Mouse (Mus musculus): ENCODE results near the gene Ube2l3. TPM values are rescaled to one million over a fixed set of nuclear protein-coding genes. Genes with fewer than 3 reads are reported as not detected.

Ube2l3 gene
- polyA plus RNA-seq, 2 experiments = 65.1 to 218 TPM

DNA sequence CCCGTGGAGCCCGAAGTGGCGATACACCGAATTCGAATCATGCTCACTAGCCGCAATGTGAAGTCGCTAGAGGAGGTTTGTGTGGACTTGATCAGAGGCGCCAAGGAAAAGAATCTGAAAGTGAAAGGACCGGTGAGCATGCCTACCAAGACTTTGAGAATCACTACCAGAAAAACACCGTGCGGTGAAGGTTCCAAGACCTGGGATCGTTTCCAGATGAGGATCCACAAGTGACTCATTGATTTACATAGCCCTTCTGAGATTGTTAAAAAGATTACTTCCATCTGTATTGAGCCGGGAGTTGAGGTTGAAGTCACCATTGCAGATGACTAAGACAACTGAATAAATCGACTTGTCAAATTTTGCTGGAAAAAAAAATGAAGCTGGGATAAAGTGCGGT is 65.1 kb downstream of the Ube2l3 start:
- no peak for ATAC-seq (ENCODE audit: insufficient read depth)
- Histone ChIP-seq H3K27me3 (ENCODE audit: control insufficient read depth, insufficient read depth, low read length) (no peaks in the 10 kb centered on the region), H3K27ac (no peak overlapping the region), H3K4me3 (ENCODE audit: insufficient read depth in 1 of 2, low read depth in 2 of 2, low read length in 2 of 2) (no peak overlapping the region), H3K4me2 (ENCODE audit: low read depth) (no peak overlapping the region), H3K36me3 (replicated peaks; ENCODE audit: control insufficient read depth, insufficient read depth, low read depth) (no peaks in the 10 kb centered on the region), H3K4me1 (replicated peaks; ENCODE audit: control insufficient read depth in 2 of 2, insufficient read depth in 2 of 2, low read length in 1 of 2) (peaks cover 4 to 5% of the 10 kb centered on the region in 2 experiments; a peak in 3 of 4 replicates), H3K9me3 (ENCODE audit: control insufficient read depth, low read length) (no peaks in the 10 kb centered on the region), H3K9ac (replicated peaks) (no peak overlapping the region)
- no peak for DNase-seq (ENCODE audit: low read depth in 3 of 3, low spot score in 3 of 3)
- WGBS (ENCODE audit: insufficient replicate concordance) = 72% methylated on average over 15 of the region's 15 CpGs
- TF ChIP-seq EP300 (IDR thresholded peaks at IDR 0.05; ENCODE audit: low read depth) (no peak), CTCF (IDR thresholded peaks at IDR 0.05; ENCODE audit: low read depth) (no peak)

DNA sequence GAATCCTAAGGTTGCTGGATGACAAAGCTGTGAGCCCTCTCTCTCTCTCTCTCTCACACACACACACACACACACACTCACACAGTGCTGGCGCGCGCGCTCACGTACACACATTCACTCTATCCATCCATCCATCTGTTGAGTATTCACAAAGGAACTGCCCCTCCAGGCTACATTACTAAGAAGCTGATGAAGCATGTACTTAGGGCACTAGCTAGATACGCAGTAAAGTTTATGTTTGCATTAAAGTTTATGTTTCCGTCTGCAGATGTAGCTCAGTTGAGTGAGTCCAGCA is 69.6 kb downstream of the Ube2l3 start:
- peak overlapping the region; percentile 64 for H3K9ac ChIP-seq (replicated peaks)
- no peaks in the 10 kb centered on the region for H3K9me3 ChIP-seq (ENCODE audit: control insufficient read depth, low read length)
- no peaks in the 10 kb centered on the region for H3K27me3 ChIP-seq (ENCODE audit: control insufficient read depth, insufficient read depth, low read length)
- peak overlapping the region; percentile 60 to 76 for H3K4me3 ChIP-seq (ENCODE audit: insufficient read depth in 1 of 2, low read depth in 2 of 2, low read length in 2 of 2)
- TF ChIP-seq CTCF (IDR thresholded peaks at IDR 0.05; ENCODE audit: low read depth) = no peak
- no peak for TF ChIP-seq EP300 (IDR thresholded peaks at IDR 0.05; ENCODE audit: low read depth)
- 43% methylated on average over 7 of the region's 7 CpGs for WGBS (ENCODE audit: insufficient replicate concordance)
- H3K4me2 ChIP-seq (ENCODE audit: low read depth) = peak overlapping the region; percentile 100
- DNase-seq (ENCODE audit: low read depth in 3 of 3, low spot score in 3 of 3) = no peak
- peak overlapping the region; percentile 36; the same call in 1 of the 2 replicates for H3K27ac ChIP-seq
- H3K36me3 ChIP-seq (replicated peaks; ENCODE audit: control insufficient read depth, insufficient read depth, low read depth) = no peaks in the 10 kb centered on the region
- peak; percentile 13; the same call in 1 of the 2 replicates for ATAC-seq (ENCODE audit: insufficient read depth)
- peaks cover 9 to 11% of the 10 kb centered on the region in 2 experiments for H3K4me1 ChIP-seq (replicated peaks; ENCODE audit: control insufficient read depth in 2 of 2, insufficient read depth in 2 of 2, low read length in 1 of 2)

DNA sequence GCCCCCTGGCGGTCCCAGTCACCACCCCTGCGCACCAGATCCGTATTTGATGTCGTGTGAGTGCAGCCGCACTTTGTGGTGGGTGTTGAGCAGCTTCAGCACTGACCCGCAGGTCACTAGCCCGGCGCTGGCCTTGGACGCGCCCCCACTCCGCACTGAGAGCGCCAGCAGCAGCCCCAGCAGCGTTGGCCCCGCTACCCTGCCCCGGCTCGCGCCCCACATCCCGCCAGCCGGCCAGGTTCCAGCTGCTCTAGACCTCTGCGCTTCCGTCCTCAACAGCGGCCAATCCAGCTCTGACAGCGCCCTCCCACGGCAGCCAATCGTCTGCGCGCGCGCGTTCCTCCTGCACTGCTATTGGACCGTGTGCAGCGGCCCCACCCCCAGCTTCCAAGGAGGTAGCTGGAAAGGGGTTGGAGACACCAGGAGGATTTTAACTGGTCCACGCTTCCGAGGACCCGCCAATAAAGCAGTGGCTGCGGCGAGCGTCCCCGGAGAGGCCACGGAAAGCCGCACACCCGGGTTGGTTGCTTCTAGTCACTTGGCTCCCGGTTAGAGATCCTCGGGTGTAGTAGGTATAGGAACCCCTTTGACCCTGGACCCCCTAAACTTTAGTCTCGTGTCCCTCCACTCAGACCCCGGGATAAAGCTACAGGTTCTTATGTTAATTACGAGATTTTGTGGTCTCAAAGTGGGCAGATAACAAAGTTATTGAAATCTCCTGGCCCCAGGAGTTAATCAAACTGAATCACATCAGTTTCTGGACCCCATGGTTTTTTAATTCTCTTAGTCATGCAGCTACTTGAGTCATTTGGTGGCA is 70.2 kb downstream of the Ube2l3 start, which contains the start of gene Sdf2l1:
Gene Sdf2l1, minus strand, starts transcription at position 295 of the 817 bp plus-strand sequence.
- peak within 1 kb of the TSS; percentile 88 for H3K9ac ChIP-seq (replicated peaks)
- no peaks in the 10 kb centered on the region for H3K27me3 ChIP-seq (ENCODE audit: control insufficient read depth, insufficient read depth, low read length)
- peak; percentile 98 for ATAC-seq (ENCODE audit: insufficient read depth)
- no peak for TF ChIP-seq EP300 (IDR thresholded peaks at IDR 0.05; ENCODE audit: low read depth)
- TF ChIP-seq CTCF (IDR thresholded peaks at IDR 0.05; ENCODE audit: low read depth) = peak; percentile 78
- peak within 1 kb of the TSS; percentile 48 for H3K27ac ChIP-seq
- peaks cover 9 to 11% of the 10 kb centered on the region in 2 experiments for H3K4me1 ChIP-seq (replicated peaks; ENCODE audit: control insufficient read depth in 2 of 2, insufficient read depth in 2 of 2, low read length in 1 of 2)
- peak; percentile 96 to 97 (median 97) for DNase-seq (ENCODE audit: low read depth in 3 of 3, low spot score in 3 of 3)
- H3K4me3 ChIP-seq (ENCODE audit: insufficient read depth in 1 of 2, low read depth in 2 of 2, low read length in 2 of 2) = peak within 1 kb of the TSS; percentile 76 to 83
- peak within 1 kb of the TSS; percentile 100 for H3K4me2 ChIP-seq (ENCODE audit: low read depth)
- WGBS (ENCODE audit: insufficient replicate concordance) = under 1% methylated on average over 47 of the region's 47 CpGs
- no peaks in the 10 kb centered on the region for H3K9me3 ChIP-seq (ENCODE audit: control insufficient read depth, low read length)
- no peaks in the 10 kb centered on the region for H3K36me3 ChIP-seq (replicated peaks; ENCODE audit: control insufficient read depth, insufficient read depth, low read depth)

DNA sequence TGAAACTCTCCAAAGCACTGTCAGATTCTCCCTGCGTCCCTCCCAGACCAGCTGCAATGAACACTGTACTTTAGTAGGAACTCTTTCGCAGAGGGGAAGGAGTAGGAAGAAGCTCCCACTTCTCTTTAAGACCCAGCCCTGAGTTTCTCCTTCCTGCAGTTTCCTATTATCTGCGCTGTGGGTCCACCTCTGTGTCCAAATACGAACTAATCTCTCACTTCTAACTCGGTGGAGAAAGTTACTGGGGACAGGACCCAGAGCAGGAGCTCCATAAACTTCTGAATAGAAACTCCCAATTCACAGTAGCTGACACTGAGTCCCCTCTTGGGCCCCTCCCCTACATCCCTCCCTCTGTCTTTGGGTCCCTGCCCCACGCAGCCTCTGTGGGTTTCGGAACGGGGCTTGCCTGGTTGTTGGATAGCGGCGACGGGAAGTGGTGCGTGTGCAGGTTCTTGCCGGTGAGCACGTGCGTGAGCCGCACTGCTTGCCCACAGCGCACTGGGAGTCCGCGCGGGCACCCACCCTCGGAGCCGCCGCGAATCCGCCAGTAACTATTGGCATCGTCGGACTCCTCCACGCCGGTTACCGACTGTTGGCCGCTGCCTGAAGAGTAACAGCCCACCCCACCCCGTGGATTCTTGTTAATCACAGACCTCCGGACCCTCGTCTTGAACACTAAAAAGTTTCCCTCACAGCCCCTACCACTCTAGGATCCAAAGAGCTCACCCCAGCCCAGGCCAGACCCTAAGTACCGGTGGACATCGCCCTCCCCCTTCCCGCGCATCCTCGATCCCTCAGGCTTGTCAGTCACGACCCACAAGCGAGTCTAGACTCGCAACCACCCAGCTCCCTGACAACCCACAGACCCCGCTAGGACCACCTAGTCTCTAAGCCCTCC is 71.0 kb downstream of the Ube2l3 start:
- peaks cover 9 to 11% of the 10 kb centered on the region in 2 experiments for H3K4me1 ChIP-seq (replicated peaks; ENCODE audit: control insufficient read depth in 2 of 2, insufficient read depth in 2 of 2, low read length in 1 of 2)
- no peak for DNase-seq (ENCODE audit: low read depth in 3 of 3, low spot score in 3 of 3)
- 3% methylated on average over 43 of the region's 43 CpGs for WGBS (ENCODE audit: insufficient replicate concordance)
- TF ChIP-seq EP300 (IDR thresholded peaks at IDR 0.05; ENCODE audit: low read depth) = no peak
- no peak for TF ChIP-seq CTCF (IDR thresholded peaks at IDR 0.05; ENCODE audit: low read depth)
- no peak for ATAC-seq (ENCODE audit: insufficient read depth)
- H3K4me3 ChIP-seq (ENCODE audit: insufficient read depth in 1 of 2, low read depth in 2 of 2, low read length in 2 of 2) = peak overlapping the region; percentile 76 to 83
- H3K36me3 ChIP-seq (replicated peaks; ENCODE audit: control insufficient read depth, insufficient read depth, low read depth) = no peaks in the 10 kb centered on the region
- no peaks in the 10 kb centered on the region for H3K9me3 ChIP-seq (ENCODE audit: control insufficient read depth, low read length)
- H3K27ac ChIP-seq = peak overlapping the region; percentile 48
- no peaks in the 10 kb centered on the region for H3K27me3 ChIP-seq (ENCODE audit: control insufficient read depth, insufficient read depth, low read length)
- H3K9ac ChIP-seq (replicated peaks) = peak overlapping the region; percentile 88
- H3K4me2 ChIP-seq (ENCODE audit: low read depth) = peak overlapping the region; percentile 100

Data from liver, embryonic 14.5 days (tissue).